Mouse (Mus musculus): ENCODE results near the gene Map10.

DNA sequence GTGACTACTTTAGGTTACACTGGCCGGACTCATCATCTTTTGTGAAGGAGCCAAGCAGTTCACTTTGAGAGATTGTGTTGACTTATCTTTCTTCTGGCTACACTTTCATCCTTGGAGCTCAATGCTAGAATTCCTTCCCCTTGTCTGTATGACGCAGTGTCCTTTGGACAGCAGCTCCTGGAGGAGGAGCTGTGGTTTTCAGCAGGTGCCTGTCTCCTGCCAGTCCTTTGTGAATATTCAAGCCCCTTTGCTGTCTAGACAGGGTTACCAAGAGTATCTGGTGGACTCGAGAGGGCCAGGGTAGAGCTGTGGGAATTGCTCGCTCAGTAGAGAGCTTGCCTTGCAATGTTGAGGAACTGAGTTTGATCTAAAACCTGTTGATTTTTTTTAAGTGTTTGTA lies 10.7 kb upstream of the Map10 start:
- TF ChIP-seq TAL1 (IDR thresholded peaks at IDR 0.05; ENCODE audit: low read length) (no peak), GATA1 (IDR thresholded peaks at IDR 0.05; ENCODE audit: low read length) (no peak)
